Mouse (Mus musculus) heart, embryonic 14.5 days (tissue): ENCODE data around the gene Gm37240. TPM values are rescaled to one million over a fixed set of nuclear protein-coding genes. Genes with fewer than 3 reads are reported as not detected.

Experiments
- ATAC-seq: fragments of 200-750 bp; cut with Nextera tagmentation; 2 replicates; pipeline ENCODE4 v1.8.0; 2017; ENCODE audit warnings: low read depth, moderate TSS enrichment; ENCODE audit not compliant: insufficient number of reproducible peaks, insufficient read depth, low FRiP score
- H3K27ac ChIP-seq, 2 experiments: fragments of 200-500 bp in 1 of 2; fragments of 300-500 bp in 1 of 2; sonication (generic) in 1 of 2; replicated peaks in 1 of 2; 2 replicates each; pipeline ENCODE4 v1.5.1; 2012 to 2014; ENCODE audit warnings: low read depth in 2 of 2, low read length in 2 of 2, control low read depth in 1 of 2, mild to moderate bottlenecking in 1 of 2, mixed read lengths in 1 of 2; ENCODE audit not compliant: control insufficient read depth in 1 of 2, insufficient read depth in 1 of 2
- H3K27me3 ChIP-seq: fragments of 300-500 bp; sonication (generic); 2 replicates; pipeline ENCODE4 v1.6.1; 2014; ENCODE audit warnings: mild to moderate bottlenecking, low read length, control low read depth; ENCODE audit not compliant: control insufficient read depth, insufficient read depth
- H3K36me3 ChIP-seq: fragments of 300-500 bp; sonication (generic); 2 replicates; pipeline ENCODE4 v1.6.1; 2014; ENCODE audit warnings: mild to moderate bottlenecking, control low read depth, low read length, mixed read lengths; ENCODE audit not compliant: control insufficient read depth, insufficient read depth
- H3K4me1 ChIP-seq, 2 experiments: fragments of 200-500 bp in 1 of 2; fragments of 300-500 bp in 1 of 2; sonication (generic) in 1 of 2; 2 replicates each; pipeline ENCODE4 v1.6.1; 2012 to 2014; ENCODE audit warnings: low read length in 2 of 2, control low read depth in 1 of 2, mixed read lengths in 1 of 2; ENCODE audit not compliant: control insufficient read depth in 2 of 2, insufficient read depth in 2 of 2
- H3K4me2 ChIP-seq: fragments of 300-500 bp; sonication (generic); 2 replicates; pipeline ENCODE4 v1.6.1; 2014; ENCODE audit warnings: mild to moderate bottlenecking, low read length
- H3K4me3 ChIP-seq, 2 experiments: fragments of 200-500 bp in 1 of 2; fragments of 300-500 bp in 1 of 2; sonication (generic) in 1 of 2; 2 replicates each; pipeline ENCODE4 v1.5.1; 2012 to 2014; ENCODE audit warnings: low read length in 2 of 2, mild to moderate bottlenecking in 2 of 2, control low read depth in 1 of 2, low read depth in 1 of 2, moderate library complexity in 1 of 2; ENCODE audit not compliant: control insufficient read depth in 1 of 2, insufficient read depth in 1 of 2
- H3K9ac ChIP-seq: fragments of 300-500 bp; sonication (generic); 2 replicates; pipeline ENCODE4 v1.6.1; 2014; ENCODE audit warnings: mild to moderate bottlenecking, low read length
- H3K9me3 ChIP-seq: fragments of 300-500 bp; sonication (generic); 2 replicates; pipeline ENCODE4 v1.6.1; 2016; ENCODE audit warnings: low read length, control low read depth; ENCODE audit not compliant: control insufficient read depth
- WGBS: fragments of 180-500 bp; shearing (Covaris S2); extraction: QIAGEN DNeasy Blood & Tissue Kit; methylation state at CpG from one replicate; pipeline ENCODE4 v1.1.7; 2014; 5-methylcytosine and 5-hydroxymethylcytosine counted together
- polyA plus RNA-seq: library from polyadenylated mRNA; unstranded; fragments of >200 nt; fragmentation: Nextera tagmentation; extraction: Ambion mirVana; gene quantifications from 2 replicates; pipeline ENCODE4 v1.2.1, GENCODE M21; 2014

Gene Gm37240
- polyA plus RNA-seq, 1 experiment from 2014 or later: 12.3 TPM

- H3K4me3 ChIP-seq: no peak overlapping the region
Observed at GRCm38 (mm10) chr3:85460021-85460420, 427.3 kb downstream of the Gm37240 start.

GRCm38 (mm10) chr3:85456983-85457382 lies 430.3 kb downstream of the Gm37240 start:
- ATAC-seq: no peak
- Histone ChIP-seq H3K4me1 (no peaks in the 10 kb centered on the region), H3K9ac (no peak overlapping the region), H3K27me3 (no peaks in the 10 kb centered on the region), H3K9me3 (0 out of 2 replicates have a peak, but pooled peaks cover 4% of the 10 kb centered on the region), H3K36me3 (no peaks in the 10 kb centered on the region), H3K4me2 (no peak overlapping the region), H3K27ac (no peak overlapping the region), H3K4me3 (no peak overlapping the region)
- WGBS: 78% methylated on average over 2 of the region's 2 CpGs

More at GRCm38 (mm10) chr3:85460021-85460420, 427.3 kb downstream of the Gm37240 start:
- Histone ChIP-seq H3K27ac (no peak overlapping the region), H3K9ac (no peak overlapping the region), H3K27me3 (no peaks in the 10 kb centered on the region), H3K9me3 (0 out of 2 replicates have a peak, but pooled peaks cover 4% of the 10 kb centered on the region), H3K4me1 (no peaks in the 10 kb centered on the region), H3K36me3 (no peaks in the 10 kb centered on the region), H3K4me2 (no peak overlapping the region)
- 88% methylated on average over 6 of the region's 6 CpGs for WGBS
- ATAC-seq: no peak

GRCm38 (mm10) chr3:85455453-85455852 lies 431.9 kb downstream of the Gm37240 start:
- Histone ChIP-seq H3K9me3 (0 out of 2 replicates have a peak, but pooled peaks cover 4% of the 10 kb centered on the region), H3K36me3 (no peaks in the 10 kb centered on the region), H3K27ac (no peak overlapping the region), H3K27me3 (no peaks in the 10 kb centered on the region), H3K9ac (no peak overlapping the region), H3K4me1 (no peaks in the 10 kb centered on the region), H3K4me2 (no peak overlapping the region), H3K4me3 (no peak overlapping the region)
- 76% methylated on average over 3 of the region's 3 CpGs for WGBS
- no peak for ATAC-seq

- Histone ChIP-seq H3K36me3 (no peaks in the 10 kb centered on the region), H3K27me3 (no peaks in the 10 kb centered on the region), H3K4me2 (no peak overlapping the region), H3K9me3 (no peaks in the 10 kb centered on the region), H3K4me1 (no peaks in the 10 kb centered on the region), H3K4me3 (no peak overlapping the region), H3K27ac (no peak overlapping the region), H3K9ac (no peak overlapping the region)
- WGBS: 49% methylated on average over 6 of the region's 6 CpGs
- no peak; the same call in 1 of the 2 replicates for ATAC-seq
Observed at GRCm38 (mm10) chr3:85454001-85454400, 433.3 kb downstream of the Gm37240 start.

GRCm38 (mm10) chr3:85449461-85449860 lies 437.9 kb downstream of the Gm37240 start:
- peaks cover 0 to 2% of the 10 kb centered on the region in 2 experiments; a peak in 1 of 4 replicates for H3K4me1 ChIP-seq
- no peak for ATAC-seq
- no peaks in the 10 kb centered on the region for H3K27me3 ChIP-seq
- no peak overlapping the region for H3K4me2 ChIP-seq
- no peak overlapping the region for H3K4me3 ChIP-seq
- no peaks in the 10 kb centered on the region for H3K36me3 ChIP-seq
- H3K27ac ChIP-seq: no peak overlapping the region
- WGBS: 84% methylated on average over 4 of the region's 4 CpGs
- H3K9me3 ChIP-seq: no peaks in the 10 kb centered on the region
- no peak overlapping the region for H3K9ac ChIP-seq

GRCm38 (mm10) chr3:85442781-85443180 lies 444.5 kb downstream of the Gm37240 start:
- Histone ChIP-seq H3K9me3 (no peaks in the 10 kb centered on the region), H3K4me3 (no peak overlapping the region), H3K4me1 (peaks cover 0 to 2% of the 10 kb centered on the region in 2 experiments; a peak in 1 of 4 replicates), H3K36me3 (no peaks in the 10 kb centered on the region), H3K4me2 (no peak overlapping the region), H3K9ac (no peak overlapping the region), H3K27me3 (no peaks in the 10 kb centered on the region), H3K27ac (no peak overlapping the region)
- no peak for ATAC-seq
- WGBS: 88% methylated on average over 5 of the region's 5 CpGs

- 84% methylated on average over 8 of the region's 8 CpGs for WGBS
- Histone ChIP-seq H3K4me2 (no peak overlapping the region), H3K27me3 (no peaks in the 10 kb centered on the region)
Observed at GRCm38 (mm10) chr3:85442261-85442660, 445.1 kb downstream of the Gm37240 start.

GRCm38 (mm10) chr3:85435406-85435805 lies 451.9 kb downstream of the Gm37240 start:
- 42% methylated on average over 4 of the region's 4 CpGs for WGBS
- Histone ChIP-seq H3K9me3 (no peaks in the 10 kb centered on the region), H3K27me3 (no peaks in the 10 kb centered on the region), H3K4me1 (peaks cover 0 to 4% of the 10 kb centered on the region in 2 experiments; a peak in 1 of 4 replicates), H3K9ac (0 out of 2 replicates have a peak overlapping the region, but pooled peaks have one; percentile 10), H3K27ac (no peak overlapping the region), H3K4me2 (no peak overlapping the region), H3K36me3 (no peaks in the 10 kb centered on the region), H3K4me3 (no peak overlapping the region)
- ATAC-seq: no peak

More at GRCm38 (mm10) chr3:85442261-85442660, 445.1 kb downstream of the Gm37240 start:
- Histone ChIP-seq H3K9ac (no peak overlapping the region), H3K9me3 (no peaks in the 10 kb centered on the region), H3K4me3 (no peak overlapping the region), H3K36me3 (no peaks in the 10 kb centered on the region), H3K27ac (no peak overlapping the region), H3K4me1 (peaks cover 0 to 2% of the 10 kb centered on the region in 2 experiments; a peak in 1 of 4 replicates)
- no peak for ATAC-seq
